Mouse (Mus musculus) cerebellum, adult 2 months (tissue): ENCODE results near the gene Dpm3.

ENCODE experiments used
- CTCF ChIP-seq: fragments of 200-500 bp; IDR thresholded peaks from 2 replicates; pipeline ENCODE4 v1.5.1; 2011; ENCODE audit warnings: low read depth, mild to moderate bottlenecking, control low read depth, low read length, moderate library complexity, borderline replicate concordance; ENCODE audit not compliant: insufficient read depth
- POLR2A ChIP-seq: fragments of 200-500 bp; IDR thresholded peaks from 2 replicates; pipeline ENCODE4 v1.6.1; 2011; ENCODE audit warnings: low read length, control low read depth, borderline replicate concordance; ENCODE audit not compliant: insufficient read depth

DNA sequence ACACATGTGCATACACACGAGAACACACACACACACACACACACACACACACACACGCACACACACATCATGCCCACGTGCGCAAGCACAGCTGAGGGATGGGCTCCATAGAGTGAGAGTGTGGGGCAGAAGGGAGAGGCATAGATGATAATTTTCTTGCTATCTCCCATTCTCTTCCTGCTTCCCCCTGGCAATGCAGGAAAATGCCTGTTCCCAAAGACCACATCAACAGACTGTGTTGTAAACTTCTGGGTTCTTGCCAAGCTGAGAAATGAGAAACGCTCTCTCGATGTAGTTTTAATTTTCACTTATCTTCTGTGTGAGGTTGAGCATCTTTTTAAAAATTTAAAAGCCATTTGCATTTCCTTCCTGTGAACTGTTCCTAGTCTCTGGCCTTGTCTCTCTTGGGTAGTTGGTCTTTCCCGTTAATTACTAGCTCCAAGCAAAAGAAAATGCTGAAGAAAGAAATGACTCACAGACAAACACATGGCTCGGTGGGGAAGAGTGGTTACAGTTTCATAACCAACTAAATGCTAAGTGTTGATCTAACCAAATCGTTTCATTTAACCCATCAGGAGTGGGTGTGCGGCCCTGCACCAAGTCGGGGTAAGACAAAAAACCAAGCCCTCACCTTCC, 37.7 kb downstream of the Dpm3 start:
- TF ChIP-seq POLR2A (no peak), CTCF (no peak)
